Mouse (Mus musculus): ENCODE measurements at regions not wholly inside any gene's neighbourhood (a gene's known extent, or its start where the extent isn't known, plus 50 kb on each side); places are given as distances from the start of the nearest gene placed in this dataset.
"Not testable (repeated sequence)": the region's sequence is repeated elsewhere in the genome, so short reads cannot be mapped to it uniquely, and the experiment has no call there.

- not testable (repeated sequence) for H3K4me2 ChIP-seq; H3K9me3 ChIP-seq (replicated peaks; ENCODE audit: control insufficient read depth, low read length); H3K9ac ChIP-seq (ENCODE audit: low read depth, low read length); H3K27me3 ChIP-seq (ENCODE audit: control insufficient read depth, insufficient read depth, low read length); H3K27ac ChIP-seq (ENCODE audit: low read depth, low read length); H3K4me1 ChIP-seq (ENCODE audit: control insufficient read depth, insufficient read depth, low read length); H3K4me3 ChIP-seq (ENCODE audit: low read depth, low read length); H3K36me3 ChIP-seq (ENCODE audit: control insufficient read depth, insufficient read depth, low read length)
- WGBS (ENCODE audit: insufficient replicate concordance) = 83% methylated on average over 6 of the region's 8 CpGs
- ATAC-seq (replicated peaks; ENCODE audit: insufficient number of reproducible peaks, low FRiP score, low TSS enrichment) = peak; percentile 68; the same call in 1 of the 2 replicates
Measured at GRCm38 (mm10) chrX:4136135-4136534, 60.2 kb upstream of the Btbd35f28 start.

All from heart, embryonic 11.5 days (tissue).